Mouse (Mus musculus): ENCODE measurements around the gene Rdh8. TPM values are rescaled to one million over a fixed set of nuclear protein-coding genes. Genes with fewer than 3 reads are reported as not detected.
"Not testable (repeated sequence)": the region's sequence is repeated elsewhere in the genome, so short reads cannot be mapped to it uniquely, and the experiment has no call there.

The Rdh8 gene
- not detected for polyA plus RNA-seq (2017; shearing (Covaris generic))

DNA sequence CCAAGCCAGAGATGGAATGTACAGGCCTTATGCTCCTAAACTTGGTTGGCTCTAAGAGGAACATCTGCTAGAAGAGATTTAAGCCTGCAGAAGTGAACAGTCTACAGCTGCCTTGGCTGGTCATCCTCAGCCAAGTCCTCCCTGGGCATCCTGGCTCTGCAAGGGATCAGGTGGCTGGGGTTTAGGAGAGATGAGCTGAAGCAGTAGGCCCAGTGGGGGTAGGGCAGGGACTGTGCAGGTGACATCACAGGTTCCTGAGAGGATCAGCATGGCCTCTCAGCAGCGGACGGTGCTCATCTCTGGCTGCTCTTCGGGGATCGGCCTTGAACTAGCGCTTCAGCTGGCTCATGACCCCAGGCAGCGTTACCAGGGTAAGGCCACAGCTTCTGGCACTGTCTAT lies at the start of gene Rdh8:
Gene Rdh8 (plus strand): TSS at position 268 of the 400 bp plus-strand sequence.
- no peak for ATAC-seq

DNA sequence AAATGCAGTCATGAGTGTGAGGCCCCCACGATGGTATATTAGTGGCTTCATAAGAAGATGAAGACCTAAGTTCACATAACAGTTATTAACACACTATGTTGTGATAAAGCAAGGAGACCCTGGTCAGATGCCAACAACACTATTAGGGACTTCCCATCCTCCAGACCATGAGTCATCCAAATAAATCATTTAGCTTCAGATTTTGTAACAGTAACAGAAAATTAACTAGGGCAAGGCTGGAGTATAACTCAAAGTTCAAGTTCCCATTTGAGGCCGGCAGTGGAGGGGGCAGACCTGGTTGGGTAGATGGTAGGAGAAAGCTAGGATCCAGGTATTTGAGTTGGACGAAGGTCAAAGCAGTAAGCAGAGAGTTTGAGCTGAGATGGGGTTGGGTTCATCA lies 37.0 kb upstream of the Rdh8 start:
- ATAC-seq = no peak

DNA sequence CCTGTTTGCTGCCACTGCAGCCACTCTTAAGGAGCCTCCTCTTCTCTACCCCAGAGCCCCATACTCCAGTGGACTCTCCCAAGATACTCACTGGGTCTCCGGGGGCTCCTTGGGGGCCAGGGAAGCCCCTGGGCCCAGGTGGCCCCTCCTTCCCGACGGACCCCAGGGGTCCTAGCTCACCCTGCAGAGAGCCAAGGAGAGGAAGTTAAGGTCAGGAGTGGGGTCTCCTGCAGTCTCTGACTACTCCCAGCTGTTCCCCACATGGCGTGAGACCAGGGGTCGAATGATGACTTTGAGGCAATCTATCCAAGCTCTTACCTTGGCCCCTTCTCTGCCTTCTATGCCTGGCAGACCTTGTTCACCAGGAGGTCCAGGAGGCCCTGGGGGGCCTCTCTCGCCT lies 33.2 kb upstream of the Rdh8 start:
- ATAC-seq = no peak

- ATAC-seq = no peak
Measured at GRCm38 (mm10) chr9:20787992-20788391, 30.3 kb upstream of the Rdh8 start.

DNA sequence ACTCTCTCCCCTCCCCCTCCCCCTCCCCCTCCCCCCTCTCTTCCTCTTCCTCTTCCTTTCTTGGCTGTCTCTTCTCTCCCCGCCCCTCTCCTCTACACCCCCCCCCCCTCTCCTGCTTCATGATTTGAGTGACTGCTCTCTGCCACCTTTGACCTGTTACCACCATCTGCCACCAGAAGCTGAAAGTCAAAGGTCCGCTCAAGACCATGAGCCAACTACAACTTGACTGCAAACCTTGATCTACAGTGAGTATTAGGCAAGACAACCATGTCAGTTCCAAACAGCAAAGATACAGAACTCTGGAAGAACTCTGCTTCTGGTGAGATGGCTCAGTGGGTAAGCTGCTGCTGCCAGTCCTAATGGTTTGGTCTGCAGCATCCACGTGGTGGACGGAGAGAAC lies 28.7 kb upstream of the Rdh8 start:
- no peak for ATAC-seq

GRCm38 (mm10) chr9:20790345-20790744 lies 28.0 kb upstream of the Rdh8 start:
- ATAC-seq = no peak

DNA sequence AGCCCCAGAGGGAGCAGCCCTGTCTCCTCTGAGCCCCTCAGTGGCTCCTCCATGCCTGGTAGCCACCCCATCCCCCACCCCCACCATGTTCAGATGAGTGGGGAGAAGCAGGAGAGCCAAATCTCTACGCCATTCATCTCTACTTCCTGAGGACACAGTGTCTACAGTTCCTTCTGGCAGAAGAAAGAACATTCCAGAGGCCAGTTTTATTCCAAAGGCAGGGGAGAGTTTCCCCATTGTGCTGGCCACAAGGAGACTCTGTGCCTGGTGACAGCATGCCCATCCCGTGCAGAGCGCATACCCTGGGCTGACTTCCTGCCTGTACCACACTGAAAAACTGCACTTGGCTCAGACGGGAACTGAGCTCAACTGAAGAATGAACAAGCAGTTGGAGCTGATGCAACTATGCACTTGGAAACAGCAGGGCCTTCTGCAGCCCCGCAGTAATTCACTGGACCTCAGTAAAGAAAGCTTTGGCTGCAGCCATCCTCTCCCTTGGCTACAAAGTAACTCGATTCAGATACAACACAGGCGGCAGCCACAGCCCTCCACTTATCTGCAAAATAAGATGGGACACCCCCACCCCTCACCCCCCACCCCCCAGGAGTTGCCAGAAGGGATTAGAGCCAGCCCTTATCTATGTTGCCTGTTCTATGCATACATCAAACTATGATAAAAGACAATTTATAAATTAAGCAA lies 24.0 kb upstream of the Rdh8 start:
- ATAC-seq = no peak

- no peak for ATAC-seq
Measured at GRCm38 (mm10) chr9:20804266-20805158, 13.8 kb upstream of the Rdh8 start.

- ATAC-seq = no peak
Measured at GRCm38 (mm10) chr9:20805159-20805495, 13.2 kb upstream of the Rdh8 start.

- no peak for ATAC-seq
Measured at GRCm38 (mm10) chr9:20805706-20806105, 12.6 kb upstream of the Rdh8 start.

GRCm38 (mm10) chr9:20810271-20810670 lies 8.0 kb upstream of the Rdh8 start:
- ATAC-seq = no peak

DNA sequence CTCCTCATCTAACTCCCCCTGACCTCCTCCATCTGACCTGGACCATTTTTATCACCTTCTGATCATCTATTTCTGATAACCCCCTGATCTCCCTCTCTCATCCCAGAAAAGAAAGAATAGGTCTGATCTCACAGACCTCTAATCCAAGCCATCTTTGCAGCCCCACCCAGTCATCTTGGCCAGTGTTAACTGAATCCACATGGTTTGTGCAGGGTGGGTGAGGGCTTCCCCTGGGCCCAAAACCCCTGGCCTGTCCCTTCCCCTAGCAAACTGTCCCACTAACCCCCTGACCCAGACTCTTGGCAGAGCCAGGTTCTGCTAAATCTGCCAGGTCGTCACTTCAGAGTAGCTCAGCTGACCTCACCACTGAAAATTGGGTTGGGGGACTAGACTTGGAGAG lies 7.5 kb upstream of the Rdh8 start:
- no peak for ATAC-seq

- no peak for ATAC-seq
Measured at GRCm38 (mm10) chr9:20812537-20813271, 5.6 kb upstream of the Rdh8 start.

DNA sequence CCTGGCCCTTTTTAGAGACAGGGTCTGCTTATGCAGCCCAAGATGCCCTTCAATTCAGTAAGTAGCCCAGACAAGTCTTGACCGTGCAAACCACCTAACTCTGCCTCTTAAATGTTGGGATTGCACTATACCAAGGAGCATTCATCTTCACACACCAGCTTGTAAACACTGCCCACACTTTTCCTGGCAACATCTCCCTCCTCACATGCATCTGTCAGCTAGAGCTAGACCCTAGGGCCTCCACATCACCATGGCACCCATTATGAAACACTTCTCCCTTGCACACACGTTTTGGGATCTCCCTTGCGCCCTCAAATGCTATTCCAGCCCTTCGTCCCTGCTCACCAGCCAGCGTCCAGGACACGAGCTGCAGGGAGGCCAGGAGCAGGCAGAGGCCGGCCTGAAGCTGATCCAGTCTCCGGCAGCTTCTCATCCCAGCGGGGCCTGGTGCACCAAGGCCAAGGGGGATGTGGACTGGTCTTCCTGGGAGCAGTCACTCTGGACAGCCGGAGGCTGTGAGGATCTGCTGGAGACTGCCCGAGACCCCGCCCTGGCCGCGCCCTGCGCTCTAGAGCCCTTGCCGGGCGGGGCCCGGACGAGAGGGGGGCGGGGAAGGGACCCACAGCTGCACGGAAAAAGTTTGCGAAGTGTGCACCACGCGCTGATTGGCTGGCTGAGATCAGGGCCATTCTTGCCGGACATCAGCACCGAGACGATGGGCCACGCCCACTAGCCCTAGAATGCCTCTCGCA lies 3.6 kb upstream of the Rdh8 start, which contains the start of gene Col5a3:
Gene Col5a3 (minus strand): TSS at position 547 of the 752 bp plus-strand sequence.
- ATAC-seq = no peak

- no peak for ATAC-seq
Measured at GRCm38 (mm10) chr9:20820001-20820400, 1.7 kb downstream of the Rdh8 start.

GRCm38 (mm10) chr9:20822821-20823220 lies 4.5 kb downstream of the Rdh8 start:
- no peak for ATAC-seq

DNA sequence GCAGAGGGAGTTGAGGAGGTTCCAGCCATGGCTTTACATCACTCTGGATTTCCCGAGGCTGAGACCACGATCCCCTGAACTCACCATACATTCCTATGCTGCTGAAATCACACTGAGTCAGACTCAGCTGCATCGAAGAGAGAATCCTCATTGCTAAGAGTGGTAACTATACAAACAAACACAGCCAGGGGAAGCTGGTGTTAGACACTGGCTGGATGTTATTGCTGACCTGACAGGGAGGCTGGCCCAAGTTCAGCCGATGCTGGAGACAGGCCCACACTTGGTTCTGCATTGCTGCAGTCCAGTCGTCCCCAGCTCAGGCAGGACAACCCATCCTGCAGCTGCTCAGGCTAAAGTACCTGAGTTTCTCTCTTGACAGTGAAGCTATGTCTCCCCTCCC lies 7.5 kb downstream of the Rdh8 start:
- no peak for ATAC-seq

DNA sequence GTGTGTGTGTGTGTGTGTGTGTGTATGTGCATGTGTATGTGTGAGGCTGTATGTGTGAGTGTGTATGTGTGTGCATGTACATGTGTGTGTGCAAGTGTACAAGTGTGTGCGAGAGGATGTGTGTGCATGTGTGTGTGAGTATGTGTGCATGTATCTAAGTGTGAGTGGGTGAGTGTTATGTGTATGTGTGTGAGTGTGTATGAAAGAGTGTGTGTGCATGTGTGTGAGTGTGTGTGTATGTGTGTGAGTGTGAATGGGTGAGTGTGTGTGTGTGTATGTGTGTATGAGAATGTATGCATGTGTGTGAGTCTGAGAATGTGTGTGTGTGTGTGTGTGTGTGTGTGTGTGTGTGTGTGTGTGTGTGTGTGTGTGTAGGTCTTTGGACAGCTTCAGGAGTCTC lies 9.8 kb downstream of the Rdh8 start:
- ATAC-seq = no peak

GRCm38 (mm10) chr9:20830901-20831643 lies 12.8 kb downstream of the Rdh8 start:
- no peak for ATAC-seq

- no peak for ATAC-seq
Measured at GRCm38 (mm10) chr9:20834881-20835280, 16.6 kb downstream of the Rdh8 start.

GRCm38 (mm10) chr9:20835431-20835954 lies 17.2 kb downstream of the Rdh8 start:
- ATAC-seq = not testable (repeated sequence)
